Mouse (Mus musculus): ENCODE measurements around the gene C8b. TPM values are rescaled to one million over a fixed set of nuclear protein-coding genes. Genes with fewer than 3 reads are reported as not detected.

C8b gene
- total RNA-seq, 2 experiments from 2014 or later, result 0.13 to 0.43 TPM

GRCm38 (mm10) chr4:104810710-104811286 is 44.7 kb downstream of the C8b start:
- no peak for DNase-seq (ENCODE audit: low spot score in 2 of 2)

GRCm38 (mm10) chr4:104813617-104814016 is 47.5 kb downstream of the C8b start:
- DNase-seq (ENCODE audit: low spot score in 2 of 2), result no peak

- no peak for DNase-seq (ENCODE audit: low spot score in 2 of 2)
Observed at GRCm38 (mm10) chr4:104816519-104817232, 50.6 kb downstream of the C8b start.

GRCm38 (mm10) chr4:104817509-104817908 is 51.4 kb downstream of the C8b start:
- DNase-seq (ENCODE audit: low spot score in 2 of 2), result no peak

GRCm38 (mm10) chr4:104818986-104819385 is 52.9 kb downstream of the C8b start:
- no peak for DNase-seq (ENCODE audit: low spot score in 2 of 2)

GRCm38 (mm10) chr4:104819891-104820290 is 53.8 kb downstream of the C8b start:
- no peak for DNase-seq (ENCODE audit: low spot score in 2 of 2)

GRCm38 (mm10) chr4:104823597-104824101 is 57.5 kb downstream of the C8b start:
- DNase-seq (ENCODE audit: low spot score in 2 of 2), result no peak

GRCm38 (mm10) chr4:104824381-104825077 is 58.4 kb downstream of the C8b start:
- DNase-seq (ENCODE audit: low spot score in 2 of 2), result no peak

- peak in 1 of 2 experiments; percentile 41 for DNase-seq (ENCODE audit: low spot score in 2 of 2)
Observed at GRCm38 (mm10) chr4:104828939-104829338, 62.8 kb downstream of the C8b start.

GRCm38 (mm10) chr4:104835096-104835495 is 69.0 kb downstream of the C8b start:
- peak in 1 of 2 experiments; percentile 21 for DNase-seq (ENCODE audit: low spot score in 2 of 2)

- no peak for DNase-seq (ENCODE audit: low spot score in 2 of 2)
Observed at GRCm38 (mm10) chr4:104838342-104838741, 72.2 kb downstream of the C8b start.

- DNase-seq (ENCODE audit: low spot score in 2 of 2), result no peak
Observed at GRCm38 (mm10) chr4:104842204-104842603, 76.1 kb downstream of the C8b start.

- no peak for DNase-seq (ENCODE audit: low spot score in 2 of 2)
Observed at GRCm38 (mm10) chr4:104843546-104843945, 77.4 kb downstream of the C8b start.

Other genes with a start within 250 kb of the C8b start
- gene Gm17662, start 91.0 kb downstream of the C8b start, total RNA-seq (2021), result not detected
- gene C8a, start 110.1 kb downstream of the C8b start, total RNA-seq (2021), result not detected
- 1 to 10 TPM; 1.2 to 1.8 TPM for gene Fyb2, start 147.1 kb downstream of the C8b start, total RNA-seq (2021)